Mouse (Mus musculus) macrophage (primary cell): ENCODE measurements at regions not wholly inside any gene's neighbourhood (a gene's known extent, or its start where the extent isn't known, plus 50 kb on each side); places are given as distances from the start of the nearest gene placed in this dataset.
"Not testable (repeated sequence)": the region's sequence is repeated elsewhere in the genome, so short reads cannot be mapped to it uniquely, and the experiment has no call there.

Experiments
- H3K27ac ChIP-seq: fragments of 350-480 bp; formaldehyde crosslinking; 2 replicates; pipeline ENCODE4 v1.9.0; 2021
- H3K36me3 ChIP-seq: fragments of 350-480 bp; formaldehyde crosslinking; 2 replicates; pipeline ENCODE4 v1.9.0; 2021; ENCODE audit errors: inconsistent target
- H3K4me3 ChIP-seq: fragments of 350-480 bp; formaldehyde crosslinking; 2 replicates; pipeline ENCODE4 v1.9.0; 2021; ENCODE audit errors: inconsistent target
- H3K79me2 ChIP-seq: fragments of 350-480 bp; formaldehyde crosslinking; 2 replicates; pipeline ENCODE4 v1.9.0; 2021; ENCODE audit errors: inconsistent target
- WGBS: methylation state at CpG from one replicate; pipeline ENCODE4 v1.1.7; 2026; ENCODE audit warnings: inconsistent platforms; ENCODE audit not compliant: missing documents; 5-methylcytosine and 5-hydroxymethylcytosine counted together

GRCm38 (mm10) chr17:27279491-27280288, 75.4 kb upstream of the Lemd2 start:
- not testable (repeated sequence) for H3K4me3 ChIP-seq, H3K79me2 ChIP-seq, H3K27ac ChIP-seq, H3K36me3 ChIP-seq
- 93% methylated on average over 17 of the region's 17 CpGs for WGBS

GRCm38 (mm10) chr17:27277786-27278185, 73.5 kb upstream of the Lemd2 start:
- not testable (repeated sequence) for H3K27ac ChIP-seq, H3K4me3 ChIP-seq, H3K36me3 ChIP-seq, H3K79me2 ChIP-seq
- 98% methylated on average over 12 of the region's 12 CpGs for WGBS

- H3K4me3 ChIP-seq, H3K27ac ChIP-seq, H3K79me2 ChIP-seq, H3K36me3 ChIP-seq: not testable (repeated sequence)
- 95% methylated on average over 12 of the region's 12 CpGs for WGBS
Observed at GRCm38 (mm10) chr17:27271756-27272155, 67.5 kb upstream of the Lemd2 start.

- H3K4me3 ChIP-seq, H3K27ac ChIP-seq, H3K36me3 ChIP-seq, H3K79me2 ChIP-seq: not testable (repeated sequence)
- 100% methylated on average over 4 of the region's 8 CpGs for WGBS
Observed at GRCm38 (mm10) chr17:27270776-27271175, 66.5 kb upstream of the Lemd2 start.

- not testable (repeated sequence) for H3K79me2 ChIP-seq, H3K27ac ChIP-seq, H3K36me3 ChIP-seq, H3K4me3 ChIP-seq
- WGBS, result 96% methylated on average over 6 of the region's 9 CpGs
Observed at GRCm38 (mm10) chr17:27264607-27265006, 60.3 kb upstream of the Lemd2 start.

- Histone ChIP-seq H3K36me3 (no peaks in the 10 kb centered on the region), H3K4me3 (no peak overlapping the region), H3K79me2 (no peaks in the 10 kb centered on the region), H3K27ac (no peak overlapping the region)
- 32% methylated on average over 2 of the region's 4 CpGs for WGBS
Observed at GRCm38 (mm10) chr17:27262607-27263006, 58.3 kb upstream of the Lemd2 start.

GRCm38 (mm10) chr17:27261981-27262380, 57.7 kb upstream of the Lemd2 start:
- H3K36me3 ChIP-seq, result no peaks in the 10 kb centered on the region
- no peak overlapping the region for H3K27ac ChIP-seq
- 95% methylated on average over 7 of the region's 9 CpGs for WGBS
- no peaks in the 10 kb centered on the region for H3K79me2 ChIP-seq
- H3K4me3 ChIP-seq, result no peak overlapping the region

GRCm38 (mm10) chr17:27261251-27261650, 57.0 kb upstream of the Lemd2 start:
- no peaks in the 10 kb centered on the region for H3K79me2 ChIP-seq
- no peak overlapping the region for H3K27ac ChIP-seq
- no peak overlapping the region for H3K4me3 ChIP-seq
- WGBS, result 81% methylated on average over 2 of the region's 2 CpGs
- no peaks in the 10 kb centered on the region for H3K36me3 ChIP-seq

- no peaks in the 10 kb centered on the region for H3K79me2 ChIP-seq
- 94% methylated on average over 9 of the region's 9 CpGs for WGBS
Observed at GRCm38 (mm10) chr17:27260116-27260515, 55.8 kb upstream of the Lemd2 start.

GRCm38 (mm10) chr17:27257345-27257744, 53.1 kb upstream of the Lemd2 start:
- H3K79me2 ChIP-seq, result no peaks in the 10 kb centered on the region
- no peak overlapping the region for H3K27ac ChIP-seq
- H3K36me3 ChIP-seq, result no peaks in the 10 kb centered on the region
- H3K4me3 ChIP-seq, result no peak overlapping the region
- WGBS, result 88% methylated on average over 7 of the region's 7 CpGs

More at GRCm38 (mm10) chr17:27260116-27260515, 55.8 kb upstream of the Lemd2 start:
- H3K36me3 ChIP-seq, result no peaks in the 10 kb centered on the region
- no peak overlapping the region for H3K27ac ChIP-seq
- no peak overlapping the region for H3K4me3 ChIP-seq

- H3K27ac ChIP-seq, result no peak overlapping the region
- WGBS, result 19% methylated on average over 7 of the region's 7 CpGs
- no peak overlapping the region for H3K4me3 ChIP-seq
- H3K79me2 ChIP-seq, result no peaks in the 10 kb centered on the region
- H3K36me3 ChIP-seq, result no peaks in the 10 kb centered on the region
Observed at GRCm38 (mm10) chr17:27255804-27256203, 51.5 kb upstream of the Lemd2 start.
